Mouse (Mus musculus) cerebellum, adult 18-20 months (tissue): Measurements from ENCODE around the gene Swap70.
A peak's percentile ranks its signal among the peaks of the same experiment; 100 is the strongest.

Source experiments
- DNase-seq, 2 experiments: peaks; one replicate each; pipeline ENCODE4 v3.0.0; 2021

Swap70 gene

GRCm38 (mm10) chr7:110313392-110314055 lies 92.0 kb downstream of the Swap70 start:
- DNase-seq: no peak

- DNase-seq: peak; percentile 75 to 79
Observed at GRCm38 (mm10) chr7:110314401-110314890, 92.9 kb downstream of the Swap70 start.

- peak in 1 of 2 experiments; percentile 18 for DNase-seq
Observed at GRCm38 (mm10) chr7:110315352-110315751, 93.8 kb downstream of the Swap70 start.

GRCm38 (mm10) chr7:110317412-110317811 lies 95.9 kb downstream of the Swap70 start:
- DNase-seq: no peak

GRCm38 (mm10) chr7:110318971-110319519 lies 97.5 kb downstream of the Swap70 start:
- no peak for DNase-seq

GRCm38 (mm10) chr7:110321106-110321505 lies 99.6 kb downstream of the Swap70 start:
- no peak for DNase-seq

- DNase-seq: no peak
Observed at GRCm38 (mm10) chr7:110324852-110325251, 103.3 kb downstream of the Swap70 start.

- DNase-seq: no peak
Observed at GRCm38 (mm10) chr7:110325381-110326110, 104.0 kb downstream of the Swap70 start.
